Mouse (Mus musculus) ES-Bruce4 (cell line): ENCODE results near the gene Cs. TPM values are rescaled to one million over a fixed set of nuclear protein-coding genes. Genes with fewer than 3 reads are reported as not detected.
A peak's percentile ranks its signal among the peaks of the same experiment; 100 is the strongest.

ENCODE experiments used
- H3K27ac ChIP-seq: 2 replicates; pipeline ENCODE4 v1.5.1; 2012; ENCODE audit warnings: low read length, inconsistent platforms; ENCODE audit not compliant: insufficient read depth
- H3K27me3 ChIP-seq: 2 replicates; pipeline ENCODE4 v1.6.1; 2012; ENCODE audit warnings: mild to moderate bottlenecking, low read length, inconsistent platforms; ENCODE audit not compliant: control insufficient read depth, poor library complexity, insufficient read depth, severe bottlenecking
- H3K36me3 ChIP-seq: 2 replicates; pipeline ENCODE4 v1.6.1; 2012; ENCODE audit warnings: inconsistent platforms, mild to moderate bottlenecking, low read length, moderate library complexity; ENCODE audit not compliant: control insufficient read depth, poor library complexity, insufficient read depth, severe bottlenecking
- H3K4me1 ChIP-seq: one replicate; pipeline ENCODE4 v1.8.1; 2011; ENCODE audit warnings: low read length; ENCODE audit not compliant: control insufficient read depth, insufficient read depth
- H3K4me3 ChIP-seq: 2 replicates; pipeline ENCODE4 v1.5.1; 2011; ENCODE audit warnings: low read depth, mild to moderate bottlenecking, low read length
- H3K9ac ChIP-seq: 2 replicates; pipeline ENCODE4 v1.6.1; 2012; ENCODE audit warnings: low read depth, mild to moderate bottlenecking, inconsistent platforms; ENCODE audit not compliant: poor library complexity, severe bottlenecking
- H3K9me3 ChIP-seq: replicated peaks from 2 replicates; pipeline ENCODE4 v1.6.1; 2012; ENCODE audit warnings: mild to moderate bottlenecking, low read length, inconsistent platforms; ENCODE audit not compliant: control insufficient read depth, poor library complexity, insufficient read depth, severe bottlenecking
- CTCF ChIP-seq: IDR thresholded peaks from one replicate; pipeline ENCODE4 v1.8.1; 2011; ENCODE audit warnings: low read depth, low read length
- EP300 ChIP-seq: IDR thresholded peaks from 2 replicates; pipeline ENCODE4 v1.6.1; 2011; ENCODE audit warnings: low read depth, low read length; ENCODE audit not compliant: insufficient read depth
- POLR2A ChIP-seq: IDR thresholded peaks from one replicate; pipeline ENCODE4 v1.8.1; 2011; ENCODE audit warnings: low read length; ENCODE audit not compliant: insufficient read depth
- polyA plus RNA-seq: library from polyadenylated mRNA; stranded (reverse); fragments of >200 nt; gene quantifications from 2 replicates; pipeline ENCODE4 v1.2.4, GENCODE M21; 2011; ENCODE audit warnings: low read depth; ENCODE audit not compliant: missing spikeins, insufficient read depth, insufficient read length

Gene Cs
- polyA plus RNA-seq, 1 experiment: 197 TPM

DNA sequence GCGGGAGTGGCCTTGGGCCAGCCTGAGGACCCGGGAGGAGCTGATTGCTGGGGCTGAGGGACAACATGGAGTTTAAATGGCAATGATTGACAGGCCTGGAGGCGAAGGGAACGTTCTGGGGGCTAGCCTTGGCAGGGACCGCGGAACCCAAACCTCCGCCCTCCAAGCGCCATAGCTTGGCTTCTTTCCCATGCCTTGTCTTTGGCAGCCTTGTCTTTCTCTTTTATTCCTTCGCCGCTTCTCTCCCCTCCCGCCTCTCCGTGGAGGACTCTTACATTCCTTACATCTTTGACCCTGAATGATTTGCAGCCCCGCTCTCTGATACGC is 74.5 kb downstream of the Cs start:
- Histone ChIP-seq H3K9ac (peak overlapping the region; percentile 77), H3K4me3 (peak overlapping the region; percentile 73), H3K27me3 (no peaks in the 10 kb centered on the region), H3K4me1 (peaks cover 1% of the 10 kb centered on the region), H3K9me3 (no peaks in the 10 kb centered on the region), H3K27ac (no peak overlapping the region), H3K36me3 (peaks cover 15% of the 10 kb centered on the region)
- no peak for TF ChIP-seq EP300
- TF ChIP-seq POLR2A: no peak
- TF ChIP-seq CTCF: no peak

Other genes with a start within 250 kb of the Cs start
- 166 and 170 TPM in 2 replicates for gene Baz2a, start 246.2 kb upstream of the Cs start, polyA plus RNA-seq
- 133 and 137 TPM in 2 replicates for gene Rbms2, start 157.4 kb upstream of the Cs start, polyA plus RNA-seq
- gene Gls2, start 143.3 kb upstream of the Cs start, polyA plus RNA-seq: 24.3 and 30.9 TPM in 2 replicates
- 21.8 and 21.9 TPM in 2 replicates for gene Spryd4, start 125.9 kb upstream of the Cs start, polyA plus RNA-seq
- gene Mip, start 111.9 kb upstream of the Cs start, polyA plus RNA-seq: 0.37 and 0.62 TPM in 2 replicates
- gene Timeless, start 105.7 kb upstream of the Cs start, polyA plus RNA-seq: 57.7 and 64.1 TPM in 2 replicates
- 0.43 TPM in 1 of 2 replicates, not detected in the other for gene Apon, start 83.6 kb upstream of the Cs start, polyA plus RNA-seq
- gene Apof, start 69.1 kb upstream of the Cs start, polyA plus RNA-seq: not detected in 2 replicates
- gene Stat2, start 67.2 kb upstream of the Cs start, polyA plus RNA-seq: 29.7 and 35.9 TPM in 2 replicates
- gene Il23a, start 39.0 kb upstream of the Cs start, polyA plus RNA-seq: 4.7 and 5.7 TPM in 2 replicates
- gene Pan2, start 34.4 kb upstream of the Cs start, polyA plus RNA-seq: 40.5 and 40.8 TPM in 2 replicates
- 62.9 and 68.4 TPM in 2 replicates for gene Cnpy2, start 15.3 kb upstream of the Cs start, polyA plus RNA-seq
- gene Coq10a, start 31.3 kb downstream of the Cs start, polyA plus RNA-seq: 18.7 and 20.2 TPM in 2 replicates
- gene Ankrd52, start 39.4 kb downstream of the Cs start, polyA plus RNA-seq: 28.8 and 29.0 TPM in 2 replicates
- gene Slc39a5, start 63.5 kb downstream of the Cs start, polyA plus RNA-seq: 0.31 TPM in 1 of 2 replicates, not detected in the other
- 79.3 and 82.9 TPM in 2 replicates for gene Nabp2, start 73.8 kb downstream of the Cs start, polyA plus RNA-seq
- 33.3 and 37.4 TPM in 2 replicates for gene Rnf41, start 73.9 kb downstream of the Cs start, polyA plus RNA-seq
- gene Smarcc2, start 121.5 kb downstream of the Cs start, polyA plus RNA-seq: 26.3 and 28.6 TPM in 2 replicates
- gene Myl6, start 156.4 kb downstream of the Cs start, polyA plus RNA-seq: 642 and 680 TPM in 2 replicates
- 9.0 and 12.8 TPM in 2 replicates for gene Myl6b, start 161.0 kb downstream of the Cs start, polyA plus RNA-seq
- gene Esyt1, start 188.1 kb downstream of the Cs start, polyA plus RNA-seq: 20.1 and 20.5 TPM in 2 replicates
- gene Zc3h10, start 210.0 kb downstream of the Cs start, polyA plus RNA-seq: 22.4 and 24.6 TPM in 2 replicates
- gene Rpl41, start 211.6 kb downstream of the Cs start, polyA plus RNA-seq: 3,771 and 3,978 TPM in 2 replicates
- gene Pa2g4, start 228.3 kb downstream of the Cs start, polyA plus RNA-seq: 366 and 396 TPM in 2 replicates